In the genomic region with DNA sequence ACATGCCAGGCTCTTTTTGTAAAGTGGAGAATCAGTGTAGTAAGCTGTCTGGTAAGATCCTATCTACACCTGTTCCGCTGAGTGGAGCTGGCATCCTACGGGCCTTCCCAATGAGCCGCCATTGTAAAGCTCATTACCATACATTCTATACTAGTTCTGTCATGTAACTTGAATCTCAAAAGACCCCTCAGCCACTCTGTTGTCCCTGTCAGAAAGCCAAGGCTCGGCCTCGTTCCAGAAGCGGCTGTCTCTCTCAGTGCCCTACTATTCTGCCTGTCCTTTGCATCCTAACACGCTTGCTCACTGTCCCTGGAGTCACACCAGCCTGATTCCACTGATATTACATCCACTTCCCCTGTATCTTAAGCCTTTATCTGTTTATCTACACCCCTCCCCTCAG, we compare ENCODE assay signal across 32 mouse cellular contexts. TPM values are rescaled to one million over a fixed set of nuclear protein-coding genes. Genes with fewer than 3 reads are reported as not detected.
DNase-seq lines count a peak whose midpoint lies in the region; ATAC-seq lines count a peak whose summit lies in the region.
"Had no signal": no experiment of that assay in that cellular context is flagged by ENCODE, and none has a peak within 500 bp of the region (broad histone marks: within the 10 kb centered on the region; RNA-seq: fewer than 3 reads in every experiment).

No protein-coding gene starts in this region.

- no peak overlapping the region for H3K27ac ChIP-seq in forebrain, embryonic 14.5 days (ENCODE audit: low read depth, low read length)
- no peak overlapping the region for H3K27ac ChIP-seq in forebrain, embryonic 10.5 days
- H3K27ac ChIP-seq: embryonic facial prominence, embryonic 15.5 days; kidney, embryonic 15.5 days; limb, embryonic 15.5 days; liver, embryonic 14.5 days; midbrain, embryonic 15.5 days had no signal

- no peaks in the 10 kb centered on the region for H3K9me3 ChIP-seq in forebrain, embryonic 14.5 days (replicated peaks; ENCODE audit: control insufficient read depth, low read length)
- H3K9me3 ChIP-seq in forebrain, embryonic 10.5 days, result no peaks in the 10 kb centered on the region
- H3K9me3 ChIP-seq: embryonic facial prominence, embryonic 15.5 days; kidney, embryonic 15.5 days; limb, embryonic 15.5 days; midbrain, embryonic 15.5 days had no signal

- no peaks in the 10 kb centered on the region for H3K4me1 ChIP-seq in forebrain, embryonic 14.5 days (ENCODE audit: control insufficient read depth, insufficient read depth, low read length)
- H3K4me1 ChIP-seq in forebrain, embryonic 10.5 days, result peaks cover 17% of the 10 kb centered on the region
- H3K4me1 ChIP-seq: limb, embryonic 15.5 days; midbrain, embryonic 15.5 days had no signal

- H3K36me3 ChIP-seq in forebrain, embryonic 14.5 days (ENCODE audit: control insufficient read depth, insufficient read depth, low read length), result no peaks in the 10 kb centered on the region
- H3K36me3 ChIP-seq in forebrain, embryonic 10.5 days (replicated peaks), result no peaks in the 10 kb centered on the region
- H3K36me3 ChIP-seq: embryonic facial prominence, embryonic 15.5 days; kidney, embryonic 15.5 days; limb, embryonic 15.5 days; midbrain, embryonic 15.5 days had no signal

- no peak overlapping the region for H3K9ac ChIP-seq in forebrain, embryonic 14.5 days (ENCODE audit: low read length)
- H3K9ac ChIP-seq: embryonic facial prominence, embryonic 15.5 days; kidney, embryonic 15.5 days; limb, embryonic 15.5 days; liver, embryonic 14.5 days; lung, embryonic 14.5 days; midbrain, embryonic 15.5 days had no signal

- H3K4me3 ChIP-seq in forebrain, embryonic 14.5 days (ENCODE audit: low read depth, low read length), result no peak overlapping the region
- H3K4me3 ChIP-seq in forebrain, embryonic 10.5 days, result no peak overlapping the region
- H3K4me3 ChIP-seq: embryonic facial prominence, embryonic 15.5 days; kidney, embryonic 15.5 days; limb, embryonic 15.5 days; midbrain, embryonic 15.5 days; myocyte had no signal

- peak; percentile 37; the same call in 1 of the 2 replicates for ATAC-seq in forebrain, embryonic 14.5 days
- ATAC-seq in frontal cortex, adult (ENCODE audit: low TSS enrichment), result no peak
- ATAC-seq: intestine, postnatal 0 days; midbrain, embryonic 15.5 days had no signal

- 52% methylated on average over 7 of the region's 7 CpGs for WGBS in forebrain, embryonic 14.5 days
- WGBS in forebrain, embryonic 10.5 days, result 86% methylated on average over 7 of the region's 7 CpGs

- intact Hi-C loops in left cerebral cortex, postnatal 4 days (cut with DNase I), result no loop called here

- H3K4me2 ChIP-seq in forebrain, embryonic 14.5 days (ENCODE audit: low read length), result no peak overlapping the region
- H3K4me2 ChIP-seq: embryonic facial prominence, embryonic 15.5 days; heart, embryonic 11.5 days; kidney, embryonic 15.5 days; limb, embryonic 15.5 days; lung, embryonic 14.5 days; midbrain, embryonic 15.5 days had no signal

- DNase-seq in forebrain, embryonic 14.5 days (ENCODE audit: low spot score), result peak; percentile 51
- DNase-seq in forebrain, embryonic 10.5 days (ENCODE audit: extremely low spot score, low spot score), result no peak
- peak; percentile 86 for DNase-seq in left cerebral cortex, postnatal 4 days
- no peak for DNase-seq in left cerebral cortex, adult 11 months (ENCODE audit: low spot score)
- DNase-seq in right cerebral cortex, postnatal 4 days, result peak; percentile 49
- DNase-seq in right cerebral cortex, postnatal 25 days, result no peak
- DNase-seq: adrenal gland, adult 8-10 months; cerebellum, adult 8-10 months; embryo, embryonic 11 days; gastrocnemius, postnatal 14 days; heart, adult 11 months; kidney, postnatal 36 days; layer of hippocampus, postnatal 36 days; lung, embryonic 14.5 days; spleen, adult 18-20 months had no signal

- no peaks in the 10 kb centered on the region for H3K27me3 ChIP-seq in forebrain, embryonic 14.5 days (replicated peaks; ENCODE audit: control insufficient read depth, insufficient read depth, low read length)
- no peaks in the 10 kb centered on the region for H3K27me3 ChIP-seq in forebrain, embryonic 10.5 days (ENCODE audit: poor library complexity, severe bottlenecking)
- H3K27me3 ChIP-seq: embryonic facial prominence, embryonic 15.5 days; kidney, embryonic 15.5 days; limb, embryonic 15.5 days; midbrain, embryonic 15.5 days had no signal

RNA-seq across cellular contexts. Expression of gene Il19, which starts 1.7 kb away (rescaled TPM):
- not detected in 2 replicates for polyA plus RNA-seq in forebrain, embryonic 14.5 days (2014; fragmentation: Nextera tagmentation; extraction: Ambion mirVana)
- polyA plus RNA-seq in forebrain, embryonic 10.5 days (2016; fragmentation: Nextera tagmentation; extraction: Ambion mirVana), result not detected in 2 replicates
- total RNA-seq in left cerebral cortex, postnatal 4 days (2021), result not detected
- total RNA-seq: adrenal gland, adult 8-10 months; gastrocnemius, postnatal 14 days; hematopoietic stem cell, adult 5-6 weeks; layer of hippocampus, adult 8-10 months; layer of hippocampus, postnatal 36 days; left cerebral cortex, postnatal 14 days; megakaryocyte, adult 5-6 weeks; MEL had no signal
- polyA plus RNA-seq: embryonic facial prominence, embryonic 15.5 days; heart, embryonic 11.5 days; heart, postnatal 0 days; intestine, postnatal 0 days; limb, embryonic 15.5 days; liver, embryonic 14.5 days; lung, embryonic 14.5 days; midbrain, embryonic 15.5 days; thymus, postnatal 0 days had no signal

RNA-seq across cellular contexts. Expression of gene Il20, which starts 26.9 kb away (rescaled TPM):
- not detected in 2 replicates for polyA plus RNA-seq in forebrain, embryonic 14.5 days (2014; fragmentation: Nextera tagmentation; extraction: Ambion mirVana)
- not detected in 2 replicates for polyA plus RNA-seq in forebrain, embryonic 10.5 days (2016; fragmentation: Nextera tagmentation; extraction: Ambion mirVana)
- total RNA-seq in left cerebral cortex, postnatal 4 days (2021), result not detected
- total RNA-seq: adrenal gland, adult 8-10 months; gastrocnemius, postnatal 14 days; hematopoietic stem cell, adult 5-6 weeks; layer of hippocampus, adult 8-10 months; layer of hippocampus, postnatal 36 days; left cerebral cortex, postnatal 14 days; megakaryocyte, adult 5-6 weeks; MEL had no signal
- polyA plus RNA-seq: C2C12; embryonic facial prominence, embryonic 15.5 days; heart, embryonic 11.5 days; heart, postnatal 0 days; intestine, postnatal 0 days; kidney, embryonic 15.5 days; limb, embryonic 15.5 days; liver, embryonic 14.5 days; lung, embryonic 14.5 days; midbrain, embryonic 15.5 days; myocyte; thymus, postnatal 0 days had no signal

RNA-seq across cellular contexts. Expression of gene Il24, which starts 50.9 kb away (rescaled TPM):
- not detected in 2 replicates for polyA plus RNA-seq in forebrain, embryonic 14.5 days (2014; fragmentation: Nextera tagmentation; extraction: Ambion mirVana)
- polyA plus RNA-seq in forebrain, embryonic 10.5 days (2016; fragmentation: Nextera tagmentation; extraction: Ambion mirVana), result not detected in 2 replicates
- total RNA-seq in left cerebral cortex, postnatal 4 days (2021), result not detected
- total RNA-seq: adrenal gland, adult 8-10 months; gastrocnemius, postnatal 14 days; hematopoietic stem cell, adult 5-6 weeks; layer of hippocampus, adult 8-10 months; layer of hippocampus, postnatal 36 days; left cerebral cortex, postnatal 14 days; megakaryocyte, adult 5-6 weeks; MEL had no signal
- polyA plus RNA-seq: C2C12; embryonic facial prominence, embryonic 15.5 days; heart, embryonic 11.5 days; heart, postnatal 0 days; intestine, postnatal 0 days; limb, embryonic 15.5 days; liver, embryonic 14.5 days; lung, embryonic 14.5 days; midbrain, embryonic 15.5 days; myocyte had no signal

Comparison
In these comparisons a context has a peak if more than half of its experiments do, and no peak if none do; other contexts are left out.
1. DNase-seq: peak in forebrain, embryonic 14.5 days (single experiment), left cerebral cortex, postnatal 4 days (single experiment) and right cerebral cortex, postnatal 4 days (single experiment); none in forebrain, embryonic 10.5 days (single experiment), left cerebral cortex, adult 11 months (single experiment) and right cerebral cortex, postnatal 25 days (single experiment).